In genomic region chr14:34936192-34936770, GRCm38 (mm10) we compare ENCODE assay signal across 11 mouse cellular contexts.
DNase-seq lines count a peak whose midpoint lies in the region; ATAC-seq lines count a peak whose summit lies in the region.
"Had no signal": no experiment of that assay in that cellular context is flagged by ENCODE, and none has a peak within 500 bp of the region (broad histone marks: within the 10 kb centered on the region; RNA-seq: fewer than 3 reads in every experiment).

No protein-coding gene starts in this region.

- H3K4me3 ChIP-seq in kidney, embryonic 15.5 days (replicated peaks) = peak overlapping the region; percentile 27; the same call in 1 of the 2 replicates
- no peak overlapping the region for H3K4me3 ChIP-seq in midbrain, embryonic 15.5 days
- H3K4me3 ChIP-seq: embryonic facial prominence, embryonic 15.5 days; liver, embryonic 15.5 days had no signal

- H3K36me3 ChIP-seq in kidney, embryonic 15.5 days = no peaks in the 10 kb centered on the region
- H3K36me3 ChIP-seq in midbrain, embryonic 15.5 days (replicated peaks) = no peaks in the 10 kb centered on the region
- H3K36me3 ChIP-seq: embryonic facial prominence, embryonic 15.5 days; liver, embryonic 15.5 days had no signal

- DNase-seq in cerebellum, postnatal 10 days = peak; percentile 48 to 71
- DNase-seq in cerebellum, postnatal 4 days (ENCODE audit: low spot score in 2 of 2) = no peak
- peak; percentile 28 to 68 for DNase-seq in layer of hippocampus, adult 18-20 months (ENCODE audit: low spot score in 2 of 2)
- DNase-seq in layer of hippocampus, postnatal 25 days (ENCODE audit: extremely low spot score in 1 of 2, low spot score in 1 of 2) = no peak
- DNase-seq in frontal cortex, postnatal 25 days (ENCODE audit: low spot score in 2 of 2) = no peak
- DNase-seq in urinary bladder, postnatal 10 days (ENCODE audit: low spot score) = no peak
- DNase-seq: thymus, postnatal 4 days had no signal

- H3K9ac ChIP-seq in kidney, embryonic 15.5 days = peak overlapping the region; percentile 23; the same call in 1 of the 2 replicates
- no peak overlapping the region for H3K9ac ChIP-seq in midbrain, embryonic 15.5 days
- H3K9ac ChIP-seq: embryonic facial prominence, embryonic 15.5 days; liver, embryonic 15.5 days had no signal

- H3K27ac ChIP-seq in kidney, embryonic 15.5 days = no peak overlapping the region
- H3K27ac ChIP-seq in midbrain, embryonic 15.5 days = no peak overlapping the region
- H3K27ac ChIP-seq: embryonic facial prominence, embryonic 15.5 days; liver, embryonic 15.5 days had no signal

- peak overlapping the region; percentile 57 for H3K4me2 ChIP-seq in kidney, embryonic 15.5 days
- H3K4me2 ChIP-seq in midbrain, embryonic 15.5 days = peak overlapping the region; percentile 12; the same call in 1 of the 2 replicates
- H3K4me2 ChIP-seq: embryonic facial prominence, embryonic 15.5 days; liver, embryonic 15.5 days had no signal

- peaks cover 8% of the 10 kb centered on the region for H3K4me1 ChIP-seq in kidney, embryonic 15.5 days
- H3K4me1 ChIP-seq in midbrain, embryonic 15.5 days = peaks cover 30% of the 10 kb centered on the region
- H3K4me1 ChIP-seq: embryonic facial prominence, embryonic 15.5 days; liver, embryonic 15.5 days had no signal

- no peaks in the 10 kb centered on the region for H3K9me3 ChIP-seq in kidney, embryonic 15.5 days (replicated peaks)
- no peaks in the 10 kb centered on the region for H3K9me3 ChIP-seq in midbrain, embryonic 15.5 days
- H3K9me3 ChIP-seq: embryonic facial prominence, embryonic 15.5 days; liver, embryonic 15.5 days had no signal

- WGBS in kidney, embryonic 15.5 days = 16% methylated on average over 13 of the region's 13 CpGs
- WGBS in midbrain, embryonic 15.5 days = 40% methylated on average over 13 of the region's 13 CpGs

- ATAC-seq in kidney, embryonic 15.5 days (replicated peaks; ENCODE audit: low FRiP score) = peak; percentile 64
- peak; percentile 3; the same call in 1 of the 2 replicates for ATAC-seq in midbrain, embryonic 15.5 days (replicated peaks)

- H3K27me3 ChIP-seq in kidney, embryonic 15.5 days = peaks cover 3% of the 10 kb centered on the region; the same call in 1 of the 2 replicates
- no peaks in the 10 kb centered on the region for H3K27me3 ChIP-seq in midbrain, embryonic 15.5 days (replicated peaks)
- H3K27me3 ChIP-seq: embryonic facial prominence, embryonic 15.5 days; liver, embryonic 15.5 days had no signal

Comparison
In these comparisons a context has a peak if more than half of its experiments do, and no peak if none do; other contexts are left out.
1. DNase-seq: peak in cerebellum, postnatal 10 days (2 of 2) and layer of hippocampus, adult 18-20 months (2 of 2); none in cerebellum, postnatal 4 days (0 of 2), layer of hippocampus, postnatal 25 days (0 of 2), frontal cortex, postnatal 25 days (0 of 2) and urinary bladder, postnatal 10 days (single experiment).